Mouse (Mus musculus) limb, embryonic 14.5 days (tissue): ENCODE data around the gene Cphx1. TPM values are rescaled to one million over a fixed set of nuclear protein-coding genes. Genes with fewer than 3 reads are reported as not detected.
"Not testable (repeated sequence)": the region's sequence is repeated elsewhere in the genome, so short reads cannot be mapped to it uniquely, and the experiment has no call there.

Experiments used
- ATAC-seq: fragments of 200-750 bp; cut with Nextera tagmentation; 2 replicates; pipeline ENCODE4 v1.8.0; 2017; ENCODE audit warnings: low read depth, moderate number of reproducible peaks, moderate TSS enrichment; ENCODE audit not compliant: low FRiP score
- DNase-seq: peaks from one replicate; pipeline ENCODE4 v3.0.0-alpha.2; 2015; ENCODE audit warnings: low spot score
- H3K27ac ChIP-seq: fragments of 300-500 bp; sonication (generic); replicated peaks from 2 replicates; pipeline ENCODE4 v1.5.1; 2014; ENCODE audit warnings: low read depth, mild to moderate bottlenecking, low read length, moderate library complexity, mixed read lengths
- H3K27me3 ChIP-seq: fragments of 300-500 bp; sonication (generic); 2 replicates; pipeline ENCODE4 v1.6.1; 2014; ENCODE audit warnings: low read length, mixed read lengths; ENCODE audit not compliant: control insufficient read depth, insufficient read depth
- H3K36me3 ChIP-seq: fragments of 300-500 bp; sonication (generic); 2 replicates; pipeline ENCODE4 v1.6.1; 2014; ENCODE audit warnings: mild to moderate bottlenecking, low read length, moderate library complexity, mixed read lengths; ENCODE audit not compliant: control insufficient read depth, insufficient read depth
- H3K4me1 ChIP-seq: fragments of 300-500 bp; sonication (generic); 2 replicates; pipeline ENCODE4 v1.6.1; 2014; ENCODE audit warnings: antibody characterized with exemption, low read length, mixed read lengths; ENCODE audit not compliant: control insufficient read depth, insufficient read depth
- H3K4me2 ChIP-seq: fragments of 300-500 bp; sonication (generic); replicated peaks from 2 replicates; pipeline ENCODE4 v1.6.1; 2014; ENCODE audit warnings: low read depth, mild to moderate bottlenecking, low read length, moderate library complexity; ENCODE audit not compliant: severe bottlenecking
- H3K4me3 ChIP-seq: fragments of 300-500 bp; sonication (generic); replicated peaks from 2 replicates; pipeline ENCODE4 v1.5.1; 2014; ENCODE audit warnings: low read length
- H3K9ac ChIP-seq: fragments of 300-500 bp; sonication (generic); 2 replicates; pipeline ENCODE4 v1.6.1; 2014; ENCODE audit warnings: mild to moderate bottlenecking, low read depth, low read length, moderate library complexity; ENCODE audit not compliant: severe bottlenecking
- H3K9me3 ChIP-seq: fragments of 300-500 bp; sonication (generic); 2 replicates; pipeline ENCODE4 v1.6.1; 2016; ENCODE audit warnings: low read length; ENCODE audit not compliant: control insufficient read depth
- WGBS: fragments of 180-500 bp; shearing (Covaris S2); extraction: QIAGEN DNeasy Blood & Tissue Kit; methylation state at CpG from one replicate; pipeline ENCODE4 v1.1.7; 2014; 5-methylcytosine and 5-hydroxymethylcytosine counted together
- polyA plus RNA-seq, 2 experiments: library from polyadenylated mRNA; depleted of rRNA in 1 of 2; stranded (reverse) in 1 of 2; unstranded in 1 of 2; fragments of >200 nt; fragmentation: Nextera tagmentation in 1 of 2; extraction: Ambion mirVana in 1 of 2; gene quantifications; 2 replicates each; pipeline versions ENCODE4 v1.2.1 to v1.2.3; 2012 to 2014

Cphx1 gene
- 0.04 TPM in 1 of 2 replicates, not detected in the other for polyA plus RNA-seq (2012; rRNA removed)
- polyA plus RNA-seq (2014; fragmentation: Nextera tagmentation; extraction: Ambion mirVana) = 0.11 TPM in 1 of 2 replicates, not detected in the other

DNA sequence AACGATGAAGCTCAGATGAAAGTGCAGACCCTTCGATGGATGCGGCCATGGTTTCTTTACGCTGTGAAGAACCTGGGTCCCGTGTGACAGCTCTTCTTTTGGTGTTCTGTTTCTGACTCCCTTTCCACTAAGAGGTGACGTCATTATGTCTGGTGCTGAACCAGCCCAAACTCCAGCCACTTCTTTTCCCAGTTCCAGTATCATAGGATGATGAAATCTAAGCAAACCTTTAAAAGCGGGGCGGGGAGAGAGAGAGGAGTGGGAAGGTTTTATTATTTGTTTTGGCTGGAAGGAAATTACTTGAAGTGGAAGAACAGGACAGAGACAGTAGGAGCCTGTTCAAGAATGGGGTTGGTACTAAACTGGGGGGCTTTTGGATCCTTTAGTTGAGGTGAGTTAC lies at the start of gene Cphx1:
TSS of gene Cphx1 (plus strand) at position 301 of the 400 bp plus-strand sequence.
- not testable (repeated sequence) for H3K4me1 ChIP-seq, H3K9me3 ChIP-seq, ATAC-seq, H3K4me3 ChIP-seq, H3K27ac ChIP-seq, H3K36me3 ChIP-seq, DNase-seq, H3K4me2 ChIP-seq, H3K9ac ChIP-seq, H3K27me3 ChIP-seq
- no CpG with 5 or more reads among the region's 8 CpGs for whole genome bisulfite sequencing

DNA sequence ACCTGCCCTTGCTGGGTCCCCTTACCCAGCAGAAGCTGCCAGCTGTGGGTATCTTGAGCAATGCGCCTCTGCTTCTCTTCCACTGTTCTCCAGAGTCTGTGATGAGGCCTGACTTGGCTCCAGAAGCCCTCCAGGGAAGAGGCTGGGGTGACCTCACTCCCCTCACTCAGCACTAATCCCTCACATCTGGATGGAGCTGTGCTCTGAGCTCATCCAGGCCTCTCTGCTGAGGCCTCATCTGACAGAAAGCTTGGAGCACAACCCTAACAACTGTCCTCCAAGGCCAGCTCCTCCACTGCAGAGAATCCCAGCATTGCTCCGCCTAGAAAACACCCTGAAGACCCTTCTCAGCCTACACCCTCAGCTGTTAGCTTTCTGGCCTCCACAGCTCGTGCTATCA lies 43.5 kb upstream of the Cphx1 start:
- H3K27me3 ChIP-seq, H3K4me2 ChIP-seq, H3K36me3 ChIP-seq, H3K9ac ChIP-seq, DNase-seq, H3K27ac ChIP-seq, H3K4me1 ChIP-seq, H3K4me3 ChIP-seq, H3K9me3 ChIP-seq: not testable (repeated sequence)
- peak; percentile 75 for ATAC-seq
- WGBS = no CpG with 5 or more reads among the region's 3 CpGs

DNA sequence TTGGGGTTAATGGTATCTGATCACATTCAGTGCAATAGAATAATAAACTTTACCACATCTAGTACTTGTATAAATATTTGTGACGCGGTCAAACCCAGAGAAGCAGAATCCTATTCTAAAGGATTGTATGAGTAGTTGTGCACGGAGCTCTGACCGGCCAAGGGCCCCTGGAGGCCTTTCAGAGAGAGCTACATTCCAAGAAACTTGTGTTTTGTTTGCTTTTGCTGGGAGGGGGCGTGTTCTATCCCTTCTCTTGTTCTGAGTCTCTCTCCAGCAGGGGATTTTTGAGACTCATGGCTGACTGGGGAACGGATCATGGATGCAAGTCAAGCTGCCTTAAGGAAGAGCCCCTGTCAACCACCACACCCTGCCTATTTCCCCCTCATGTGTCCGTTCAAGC lies 42.4 kb upstream of the Cphx1 start:
- not testable (repeated sequence) for H3K4me1 ChIP-seq, H3K4me3 ChIP-seq, H3K9me3 ChIP-seq, ATAC-seq, H3K27me3 ChIP-seq, H3K9ac ChIP-seq, H3K36me3 ChIP-seq, H3K4me2 ChIP-seq, H3K27ac ChIP-seq, DNase-seq
- WGBS = no CpG with 5 or more reads among the region's 7 CpGs

DNA sequence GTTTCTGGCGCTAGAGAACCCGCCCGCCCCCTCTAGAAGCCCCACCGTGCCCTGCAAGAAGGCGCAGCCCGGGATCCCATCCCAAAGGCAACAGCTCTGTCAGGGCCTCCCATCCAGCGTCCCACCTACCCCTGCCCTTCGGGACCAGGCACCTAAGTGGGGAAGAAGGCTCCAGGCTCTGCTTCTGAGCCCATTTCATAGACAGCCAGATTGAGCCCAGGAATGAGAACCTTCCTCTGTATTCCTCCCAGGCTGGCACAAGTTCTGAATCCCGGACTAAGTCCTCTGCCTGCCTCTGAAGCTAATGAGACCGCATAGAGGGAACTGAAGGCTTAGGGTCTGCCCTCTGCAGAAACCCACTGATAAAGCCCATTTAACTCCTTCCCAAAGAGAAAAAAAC lies 35.1 kb upstream of the Cphx1 start, which contains the start of gene Plac9a:
TSS of gene Plac9a (minus strand) at position 101 of the 400 bp plus-strand sequence.
- H3K27me3 ChIP-seq, H3K4me3 ChIP-seq, H3K4me1 ChIP-seq, H3K36me3 ChIP-seq, DNase-seq, ATAC-seq, H3K9me3 ChIP-seq, H3K27ac ChIP-seq, H3K4me2 ChIP-seq, H3K9ac ChIP-seq: not testable (repeated sequence)
- no CpG with 5 or more reads among the region's 10 CpGs for WGBS

DNA sequence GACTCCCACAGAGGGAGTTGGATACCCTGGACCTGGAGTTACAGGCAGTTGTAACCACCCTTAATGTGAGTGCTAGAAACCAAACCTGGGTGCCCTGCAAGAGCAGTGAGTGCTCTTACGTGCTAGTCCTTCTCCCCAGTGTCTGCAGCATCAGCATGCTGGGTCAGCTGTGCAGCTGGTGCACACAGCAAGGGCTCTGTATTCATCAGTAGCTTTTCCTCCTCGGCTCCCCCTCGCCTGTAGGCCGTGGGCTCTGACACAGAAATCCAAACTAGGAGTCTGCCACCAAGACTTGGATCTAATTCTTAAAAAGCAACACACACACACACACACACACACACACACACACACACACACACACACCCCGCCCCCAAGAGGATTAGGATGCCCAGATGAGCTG lies 32.9 kb upstream of the Cphx1 start:
- H3K4me3 ChIP-seq, H3K27me3 ChIP-seq, H3K4me2 ChIP-seq, H3K4me1 ChIP-seq, H3K9me3 ChIP-seq, DNase-seq, H3K36me3 ChIP-seq, ATAC-seq, H3K27ac ChIP-seq, H3K9ac ChIP-seq: not testable (repeated sequence)
- WGBS = 71% methylated on average over 1 of the region's 5 CpGs

DNA sequence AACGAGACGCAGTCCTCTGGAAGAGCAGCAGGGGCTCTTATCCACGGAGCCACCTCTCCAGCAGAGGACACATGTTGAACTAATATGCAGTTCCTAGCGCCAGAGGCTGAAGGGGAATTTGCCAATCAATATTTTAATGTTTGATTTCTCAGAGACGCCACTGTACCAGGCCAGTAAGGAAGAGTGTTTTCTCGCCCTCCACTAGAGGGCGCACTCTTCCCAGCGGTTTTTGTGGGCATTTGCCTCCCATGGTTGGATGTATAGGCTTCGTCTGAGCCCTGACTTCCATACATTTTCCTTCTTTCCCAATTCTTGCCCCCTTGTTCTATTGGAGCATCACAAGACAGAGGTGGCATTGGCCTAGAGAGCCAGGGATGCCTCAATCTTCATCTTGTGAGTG lies 30.8 kb upstream of the Cphx1 start:
- H3K36me3 ChIP-seq, H3K4me2 ChIP-seq, ATAC-seq, H3K27ac ChIP-seq, H3K4me3 ChIP-seq, DNase-seq, H3K9ac ChIP-seq, H3K4me1 ChIP-seq, H3K27me3 ChIP-seq, H3K9me3 ChIP-seq: not testable (repeated sequence)
- WGBS = no CpG with 5 or more reads among the region's 9 CpGs

DNA sequence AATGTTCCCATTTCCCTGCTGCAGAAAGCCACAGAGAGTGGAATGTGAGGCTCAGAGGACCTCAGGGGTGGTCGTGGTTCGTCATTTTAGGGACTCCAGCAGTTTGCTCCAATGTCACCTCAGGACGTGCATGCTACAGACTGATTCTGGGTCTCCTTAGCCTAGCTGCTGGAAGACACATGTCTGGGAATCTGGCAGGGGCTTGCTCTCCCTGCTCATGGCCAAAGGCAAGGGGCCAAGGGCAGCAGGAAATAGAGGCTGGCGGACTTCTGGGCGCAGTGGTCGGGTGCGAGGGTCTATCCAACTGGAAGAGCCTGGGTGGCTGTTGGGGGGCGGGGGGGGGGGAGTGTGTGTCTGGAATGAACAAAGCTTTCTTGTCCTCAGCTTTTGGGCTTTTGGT lies 29.1 kb upstream of the Cphx1 start:
- not testable (repeated sequence) for H3K4me1 ChIP-seq, H3K36me3 ChIP-seq, H3K9ac ChIP-seq, DNase-seq, H3K27ac ChIP-seq, H3K9me3 ChIP-seq, ATAC-seq, H3K4me2 ChIP-seq, H3K27me3 ChIP-seq, H3K4me3 ChIP-seq
- no CpG with 5 or more reads among the region's 8 CpGs for WGBS

DNA sequence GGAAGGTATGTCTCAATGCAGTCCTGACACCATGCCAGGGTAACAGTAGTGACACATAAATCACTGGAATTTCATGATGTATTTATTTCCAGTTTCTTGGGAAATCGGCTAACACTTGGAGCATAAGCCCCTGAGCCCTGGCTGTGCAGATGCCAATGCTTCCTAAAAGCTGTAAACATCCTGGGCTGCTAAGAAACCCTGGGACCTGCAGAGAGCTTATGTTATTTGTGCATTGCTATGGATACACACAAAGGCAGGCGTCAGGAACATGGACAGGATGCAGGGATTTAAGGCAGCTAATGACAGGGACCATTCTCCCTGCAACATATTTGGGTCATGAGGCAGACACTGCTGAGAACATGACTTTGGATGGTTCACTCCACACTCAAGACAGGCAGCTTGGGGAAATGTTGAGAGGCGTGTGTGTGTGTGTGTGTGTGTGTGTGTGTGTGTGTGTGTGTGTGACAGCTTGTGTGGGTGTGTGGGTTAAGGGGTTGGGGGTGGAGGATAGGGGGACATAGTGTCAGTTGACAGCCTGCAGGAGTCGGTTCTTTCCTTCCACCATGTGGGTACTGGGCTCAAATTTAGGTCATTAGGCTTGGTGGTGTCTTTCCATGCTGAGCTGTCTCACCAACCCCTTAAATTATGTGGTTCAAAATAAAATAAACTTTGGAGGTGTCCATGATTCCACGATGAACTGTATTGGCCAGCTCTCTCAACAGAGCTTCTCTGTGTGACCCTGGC lies 19.5 kb upstream of the Cphx1 start:
- H3K9ac ChIP-seq, ATAC-seq, H3K9me3 ChIP-seq, H3K4me2 ChIP-seq, H3K27ac ChIP-seq, H3K4me3 ChIP-seq, H3K36me3 ChIP-seq, H3K4me1 ChIP-seq, DNase-seq, H3K27me3 ChIP-seq: not testable (repeated sequence)
- WGBS = no CpG with 5 or more reads among the region's 5 CpGs
